Mouse (Mus musculus) erythroblast, embryonic 14.5 days (primary cell): Measurements from ENCODE around the gene Ogfr.

Experiments used
- GATA1 ChIP-seq: IDR thresholded peaks from 2 replicates; pipeline ENCODE4 v1.6.1; 2012; ENCODE audit warnings: low read length, inconsistent platforms, mixed read lengths
- TAL1 ChIP-seq: IDR thresholded peaks from 3 replicates; pipeline ENCODE4 v1.6.1; 2012; ENCODE audit warnings: low read length, inconsistent platforms, mixed read lengths

- TF ChIP-seq GATA1, result no peak
- no peak for TF ChIP-seq TAL1
These were observed 9.2 kb downstream of the Ogfr start for GRCm38 (mm10) chr2:180598157-180598705.
